Mouse (Mus musculus): Measurements from ENCODE around the gene Aanat. TPM values are rescaled to one million over a fixed set of nuclear protein-coding genes. Genes with fewer than 3 reads are reported as not detected.
"Not testable (repeated sequence)": the region's sequence is repeated elsewhere in the genome, so short reads cannot be mapped to it uniquely, and the experiment has no call there.

Aanat gene
- polyA plus RNA-seq, 1 experiment, result not detected

DNA sequence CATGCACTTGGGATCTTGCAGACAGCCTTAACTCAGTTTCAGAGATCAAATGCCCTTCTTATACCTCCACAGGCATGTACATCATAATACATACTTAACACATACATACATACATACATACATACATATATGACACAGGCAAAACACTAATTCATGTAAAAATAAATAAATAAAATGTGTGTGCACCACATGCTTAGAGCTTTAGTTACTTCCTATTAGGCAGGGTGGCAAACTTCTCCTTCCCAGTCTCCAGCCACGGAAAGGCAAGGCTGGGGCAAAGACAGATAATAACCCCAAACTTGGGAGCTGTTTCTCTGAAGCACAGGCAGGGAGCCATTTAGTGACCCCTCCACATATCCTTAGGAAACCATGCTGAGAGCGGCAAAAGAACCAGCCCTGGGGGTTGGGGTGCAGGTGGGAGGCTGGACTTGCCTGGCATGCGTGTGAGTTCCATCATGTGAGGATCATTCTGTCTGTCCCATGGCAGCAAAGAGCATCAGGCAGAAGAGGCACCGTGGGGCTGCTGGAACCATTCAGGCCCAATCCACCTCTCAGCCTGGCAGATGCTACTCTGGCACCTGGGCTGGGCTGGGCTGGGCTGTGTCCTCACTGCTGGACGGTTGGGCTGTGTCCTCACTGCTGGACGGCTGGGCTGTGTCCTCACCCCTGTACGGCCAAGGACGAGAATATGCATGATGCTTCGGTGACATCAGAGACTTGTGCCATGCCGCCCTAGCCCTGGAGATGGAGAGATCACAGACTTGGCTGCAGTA lies 40.3 kb downstream of the Aanat start, which contains the start of gene Rhbdf2:
TSS of gene Rhbdf2 (minus strand) at position 721 of the 773 bp plus-strand sequence.
- no peak for DNase-seq (ENCODE audit: low read depth in 1 of 2, low spot score in 2 of 2)
- Histone ChIP-seq H3K4me3 (ENCODE audit: extremely low read depth, insufficient read depth, insufficient read length) (no peak within 1 kb of the TSS), H3K27me3 (ENCODE audit: control insufficient read depth, insufficient read depth, low read length) (no peaks in the 10 kb centered on the region), H3K36me3 (ENCODE audit: control insufficient read depth, insufficient read depth, low read length) (no peaks in the 10 kb centered on the region), H3K27ac (ENCODE audit: insufficient read depth, low read length) (peak within 1 kb of the TSS; percentile 16; the same call in 1 of the 2 replicates), H3K4me1 (ENCODE audit: control insufficient read depth, insufficient read depth, insufficient read length) (peaks cover 14% of the 10 kb centered on the region; the same call in 1 of the 2 replicates)
- WGBS, result 87% methylated on average over 10 of the region's 10 CpGs
- no peak for TF ChIP-seq CTCF (IDR thresholded peaks at IDR 0.05; ENCODE audit: extremely low read depth, insufficient read depth, insufficient read length, insufficient replicate concordance)
- no peak for TF ChIP-seq POLR2A (IDR thresholded peaks at IDR 0.05; ENCODE audit: low read depth, low read length)

GRCm38 (mm10) chr11:116627072-116628020 lies 41.1 kb downstream of the Aanat start:
- no peak for TF ChIP-seq CTCF (IDR thresholded peaks at IDR 0.05; ENCODE audit: extremely low read depth, insufficient read depth, insufficient read length, insufficient replicate concordance)
- no peak for TF ChIP-seq POLR2A (IDR thresholded peaks at IDR 0.05; ENCODE audit: low read depth, low read length)
- Histone ChIP-seq H3K4me3 (ENCODE audit: extremely low read depth, insufficient read depth, insufficient read length) (no peak overlapping the region), H3K27me3 (ENCODE audit: control insufficient read depth, insufficient read depth, low read length) (no peaks in the 10 kb centered on the region), H3K36me3 (ENCODE audit: control insufficient read depth, insufficient read depth, low read length) (no peaks in the 10 kb centered on the region), H3K27ac (ENCODE audit: insufficient read depth, low read length) (peak overlapping the region; percentile 16; the same call in 1 of the 2 replicates), H3K4me1 (ENCODE audit: control insufficient read depth, insufficient read depth, insufficient read length) (peaks cover 9% of the 10 kb centered on the region; the same call in 1 of the 2 replicates)
- DNase-seq (ENCODE audit: low read depth in 1 of 2, low spot score in 2 of 2), result peak in 1 of 2 experiments; percentile 50
- 42% methylated on average over 10 of the region's 10 CpGs for WGBS

DNA sequence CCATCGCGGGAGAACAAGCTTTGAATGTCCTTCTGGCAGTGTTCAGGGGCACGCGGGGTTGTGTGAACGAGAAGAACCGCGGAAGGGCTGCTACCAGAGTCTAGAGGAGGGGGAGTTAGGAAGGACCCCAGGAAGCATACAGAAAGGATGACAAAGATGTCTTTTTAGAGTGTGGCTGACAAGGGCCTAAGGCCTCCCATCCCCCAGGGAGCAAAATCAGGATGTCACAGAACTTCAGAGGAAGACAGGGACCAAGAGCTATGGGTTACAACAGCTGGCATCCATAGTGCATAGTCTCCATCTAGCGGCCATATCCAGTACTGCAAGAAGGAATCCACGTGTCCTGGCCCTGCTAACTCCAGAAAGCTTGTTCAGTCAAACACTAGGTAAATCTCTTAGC lies 42.5 kb downstream of the Aanat start:
- H3K27ac ChIP-seq (ENCODE audit: insufficient read depth, low read length), result no peak overlapping the region
- WGBS, result 59% methylated on average over 9 of the region's 9 CpGs
- no peaks in the 10 kb centered on the region for H3K36me3 ChIP-seq (ENCODE audit: control insufficient read depth, insufficient read depth, low read length)
- no peak overlapping the region for H3K4me3 ChIP-seq (ENCODE audit: extremely low read depth, insufficient read depth, insufficient read length)
- H3K4me1 ChIP-seq (ENCODE audit: control insufficient read depth, insufficient read depth, insufficient read length), result no peaks in the 10 kb centered on the region; the same call in 1 of the 2 replicates
- peak; percentile 90; the same call in 1 of the 2 replicates for TF ChIP-seq CTCF (IDR thresholded peaks at IDR 0.05; ENCODE audit: extremely low read depth, insufficient read depth, insufficient read length, insufficient replicate concordance)
- no peak for TF ChIP-seq POLR2A (IDR thresholded peaks at IDR 0.05; ENCODE audit: low read depth, low read length)
- peak; percentile 69 to 84 for DNase-seq (ENCODE audit: low read depth in 1 of 2, low spot score in 2 of 2)
- no peaks in the 10 kb centered on the region for H3K27me3 ChIP-seq (ENCODE audit: control insufficient read depth, insufficient read depth, low read length)

DNA sequence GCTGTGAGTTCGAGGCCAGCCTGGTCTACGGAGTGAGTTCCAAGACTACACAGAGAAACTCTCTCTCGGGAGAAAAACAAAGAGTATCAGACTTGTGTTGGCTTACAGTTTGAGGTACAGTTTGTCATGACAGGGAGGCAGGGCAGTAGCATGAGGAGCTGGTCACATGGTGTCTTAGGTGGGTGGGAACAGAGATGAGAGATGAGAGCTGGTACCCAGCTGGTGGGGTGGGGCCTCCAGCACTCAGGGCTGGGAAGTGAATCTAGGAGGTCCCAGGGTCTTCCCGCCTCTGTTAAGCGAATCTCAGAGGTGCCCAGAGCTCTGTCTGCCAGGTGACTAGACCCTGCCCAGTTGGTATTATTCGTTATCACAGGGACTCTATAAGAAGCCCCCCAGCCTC lies 43.2 kb downstream of the Aanat start:
- DNase-seq (ENCODE audit: low read depth in 1 of 2, low spot score in 2 of 2), result no peak
- WGBS, result 89% methylated on average over 6 of the region's 6 CpGs
- Histone ChIP-seq H3K4me3 (ENCODE audit: extremely low read depth, insufficient read depth, insufficient read length) (no peak overlapping the region), H3K36me3 (ENCODE audit: control insufficient read depth, insufficient read depth, low read length) (no peaks in the 10 kb centered on the region), H3K27ac (ENCODE audit: insufficient read depth, low read length) (no peak overlapping the region), H3K4me1 (ENCODE audit: control insufficient read depth, insufficient read depth, insufficient read length) (no peaks in the 10 kb centered on the region; the same call in 1 of the 2 replicates), H3K27me3 (ENCODE audit: control insufficient read depth, insufficient read depth, low read length) (no peaks in the 10 kb centered on the region)
- TF ChIP-seq CTCF (IDR thresholded peaks at IDR 0.05; ENCODE audit: extremely low read depth, insufficient read depth, insufficient read length, insufficient replicate concordance) (no peak), POLR2A (IDR thresholded peaks at IDR 0.05; ENCODE audit: low read depth, low read length) (no peak)

DNA sequence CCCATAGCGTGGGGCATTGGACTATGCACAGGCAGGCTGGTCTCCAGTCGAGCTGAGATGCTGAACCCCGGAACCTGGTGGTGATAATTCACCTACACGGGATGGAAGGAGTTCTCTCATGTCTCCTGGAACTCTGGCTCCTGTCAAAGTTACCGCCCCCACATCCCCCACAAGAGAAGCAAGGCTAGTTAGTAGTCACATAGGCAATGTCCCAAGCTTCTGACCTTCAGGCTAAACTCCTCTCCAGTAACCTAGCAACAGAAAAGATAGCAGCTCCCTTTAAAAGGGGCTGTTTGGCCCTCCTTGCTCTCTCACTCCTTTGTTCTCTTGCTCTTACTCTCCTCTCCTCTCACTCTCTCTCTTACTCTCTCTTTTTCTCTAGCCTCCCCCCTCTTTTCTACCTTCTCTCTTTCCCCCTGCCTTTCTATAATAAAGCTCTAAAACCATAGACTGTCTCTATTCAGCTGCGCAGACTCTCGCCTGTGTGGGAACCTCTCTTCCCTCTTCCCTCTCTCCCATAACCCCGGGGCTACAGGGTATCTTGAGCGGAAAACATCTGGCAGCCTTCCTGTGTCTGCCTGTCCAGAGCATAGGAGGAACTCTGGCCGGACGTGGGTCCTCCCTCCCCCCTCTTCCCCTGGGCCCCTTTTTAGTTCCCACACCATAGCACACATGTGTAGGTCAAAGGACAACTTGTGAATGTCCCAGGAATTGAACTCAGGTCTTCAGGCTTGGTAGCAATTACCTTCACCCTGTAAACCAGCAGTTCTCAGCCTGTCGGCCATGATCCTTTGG lies 44.1 kb downstream of the Aanat start:
- H3K27ac ChIP-seq (ENCODE audit: insufficient read depth, low read length), result no peak overlapping the region
- no peaks in the 10 kb centered on the region for H3K27me3 ChIP-seq (ENCODE audit: control insufficient read depth, insufficient read depth, low read length)
- H3K4me1 ChIP-seq (ENCODE audit: control insufficient read depth, insufficient read depth, insufficient read length), result no peaks in the 10 kb centered on the region; the same call in 1 of the 2 replicates
- 59% methylated on average over 12 of the region's 12 CpGs for WGBS
- no peak overlapping the region for H3K4me3 ChIP-seq (ENCODE audit: extremely low read depth, insufficient read depth, insufficient read length)
- H3K36me3 ChIP-seq (ENCODE audit: control insufficient read depth, insufficient read depth, low read length), result no peaks in the 10 kb centered on the region
- DNase-seq (ENCODE audit: low read depth in 1 of 2, low spot score in 2 of 2), result no peak
- TF ChIP-seq POLR2A (IDR thresholded peaks at IDR 0.05; ENCODE audit: low read depth, low read length), result no peak
- no peak for TF ChIP-seq CTCF (IDR thresholded peaks at IDR 0.05; ENCODE audit: extremely low read depth, insufficient read depth, insufficient read length, insufficient replicate concordance)

DNA sequence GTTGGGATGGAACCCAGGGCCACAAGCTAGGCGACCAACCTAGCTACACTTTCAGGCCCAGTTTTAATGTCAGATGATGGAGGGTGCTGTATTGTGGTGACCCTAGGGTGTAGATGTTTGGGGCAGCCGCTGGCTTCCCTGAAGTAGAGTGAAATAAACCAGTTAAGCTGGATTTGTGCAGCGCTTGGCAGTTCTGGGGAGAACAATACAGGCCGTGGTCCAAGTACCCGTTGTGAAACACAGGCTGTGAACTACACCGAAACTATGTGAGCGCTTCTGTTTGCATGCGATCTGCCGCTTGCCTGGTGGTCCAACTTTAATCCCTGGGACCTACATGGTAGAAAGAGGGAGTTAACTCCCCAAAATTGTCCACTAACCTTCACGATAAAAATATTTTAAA lies 46.7 kb downstream of the Aanat start:
- Histone ChIP-seq H3K27ac (ENCODE audit: insufficient read depth, low read length) (no peak overlapping the region), H3K4me3 (ENCODE audit: extremely low read depth, insufficient read depth, insufficient read length) (no peak overlapping the region), H3K27me3 (ENCODE audit: control insufficient read depth, insufficient read depth, low read length) (no peaks in the 10 kb centered on the region), H3K4me1 (ENCODE audit: control insufficient read depth, insufficient read depth, insufficient read length) (no peaks in the 10 kb centered on the region), H3K36me3 (ENCODE audit: control insufficient read depth, insufficient read depth, low read length) (no peaks in the 10 kb centered on the region)
- WGBS, result 91% methylated on average over 10 of the region's 10 CpGs
- TF ChIP-seq POLR2A (IDR thresholded peaks at IDR 0.05; ENCODE audit: low read depth, low read length) (no peak), CTCF (IDR thresholded peaks at IDR 0.05; ENCODE audit: extremely low read depth, insufficient read depth, insufficient read length, insufficient replicate concordance) (no peak)
- DNase-seq (ENCODE audit: low read depth in 1 of 2, low spot score in 2 of 2), result no peak

DNA sequence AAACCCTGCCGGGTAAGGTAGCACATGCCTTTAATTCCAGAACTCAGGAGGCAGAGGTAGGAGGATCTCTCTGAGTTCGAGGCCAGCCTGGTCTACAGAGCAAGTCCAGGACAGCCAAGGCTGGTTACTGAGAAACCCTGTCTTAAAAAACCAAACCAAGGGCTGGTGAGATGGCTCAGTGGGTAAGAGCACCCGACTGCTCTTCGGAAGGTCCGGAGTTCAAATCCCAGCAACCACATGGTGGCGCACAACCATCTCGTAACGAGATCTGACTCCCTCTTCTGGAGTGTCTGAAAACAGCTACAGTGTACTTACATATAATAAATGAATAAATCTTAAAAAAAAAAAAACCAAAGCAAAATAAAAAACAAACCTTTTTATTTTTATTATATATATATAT lies 50.4 kb downstream of the Aanat start:
- H3K4me3 ChIP-seq (ENCODE audit: extremely low read depth, insufficient read depth, insufficient read length); H3K27me3 ChIP-seq (ENCODE audit: control insufficient read depth, insufficient read depth, low read length); DNase-seq (ENCODE audit: low read depth in 1 of 2, low spot score in 2 of 2); H3K4me1 ChIP-seq (ENCODE audit: control insufficient read depth, insufficient read depth, insufficient read length); H3K36me3 ChIP-seq (ENCODE audit: control insufficient read depth, insufficient read depth, low read length); H3K27ac ChIP-seq (ENCODE audit: insufficient read depth, low read length): not testable (repeated sequence)
- 68% methylated on average over 8 of the region's 8 CpGs for WGBS

Measured in spleen, adult 2 months (tissue).